Mouse (Mus musculus) B cell, adult 67 days (primary cell): ENCODE data around the gene Tff1. TPM values are rescaled to one million over a fixed set of nuclear protein-coding genes. Genes with fewer than 3 reads are reported as not detected.

Experiments used
- total RNA-seq, 2 experiments: library from RNA; stranded (reverse); gene quantifications; 4 replicates each; pipeline ENCODE4 v1.2.4; 2023

Gene Tff1
- total RNA-seq, result not detected

DNA sequence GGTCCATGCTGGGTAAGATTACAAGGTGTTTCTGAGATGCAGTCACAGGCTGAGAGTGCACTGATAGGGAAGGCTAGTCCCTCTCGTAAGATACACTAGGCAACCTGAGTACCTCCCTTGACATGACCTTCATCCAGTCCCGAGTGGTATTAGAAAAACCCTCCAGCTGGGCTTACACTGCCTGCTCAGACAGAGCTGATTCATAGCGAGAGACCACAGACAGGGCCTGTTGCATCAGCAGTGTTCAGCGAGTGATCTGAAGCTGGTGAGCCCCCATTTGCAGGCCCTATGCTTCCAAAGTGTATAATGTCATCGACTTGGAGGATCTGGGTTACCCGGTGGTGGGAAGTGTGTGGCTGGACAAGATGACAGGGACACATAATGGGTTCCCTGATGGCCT lies at the start of gene Tff1:
Tff1 (minus strand) TSS at position 151 of the 400 bp plus-strand sequence.

DNA sequence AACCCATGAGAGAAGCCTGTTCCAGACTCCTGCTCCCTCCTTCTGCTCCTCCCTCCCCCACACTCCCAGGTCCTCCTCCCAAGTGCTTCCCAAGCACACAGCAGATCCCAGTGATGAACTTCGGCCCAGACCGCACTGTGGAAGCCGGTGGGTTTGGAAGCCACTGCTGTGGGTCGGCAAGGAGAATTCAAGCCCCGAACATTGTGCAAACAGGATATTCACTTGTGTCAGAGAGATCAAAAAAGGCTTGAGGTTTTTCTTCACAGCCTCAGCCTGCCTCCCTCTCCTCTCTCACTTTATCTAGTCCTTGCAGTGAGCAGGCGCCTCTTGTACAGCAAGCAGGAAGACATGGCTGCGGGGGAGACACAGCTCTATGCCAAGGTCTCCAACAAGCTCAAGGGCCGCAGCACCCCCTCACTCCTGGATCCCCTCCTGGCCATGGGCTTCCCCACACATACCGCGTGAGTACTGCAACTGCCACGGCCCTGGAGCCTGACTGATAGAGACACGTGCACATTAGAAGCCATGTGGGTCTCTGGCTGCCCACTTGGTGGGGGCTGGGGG lies 42.8 kb upstream of the Tff1 start, which contains the start of gene Ubash3a:
Ubash3a (plus strand) TSS at position 103 of the 564 bp plus-strand sequence.

DNA sequence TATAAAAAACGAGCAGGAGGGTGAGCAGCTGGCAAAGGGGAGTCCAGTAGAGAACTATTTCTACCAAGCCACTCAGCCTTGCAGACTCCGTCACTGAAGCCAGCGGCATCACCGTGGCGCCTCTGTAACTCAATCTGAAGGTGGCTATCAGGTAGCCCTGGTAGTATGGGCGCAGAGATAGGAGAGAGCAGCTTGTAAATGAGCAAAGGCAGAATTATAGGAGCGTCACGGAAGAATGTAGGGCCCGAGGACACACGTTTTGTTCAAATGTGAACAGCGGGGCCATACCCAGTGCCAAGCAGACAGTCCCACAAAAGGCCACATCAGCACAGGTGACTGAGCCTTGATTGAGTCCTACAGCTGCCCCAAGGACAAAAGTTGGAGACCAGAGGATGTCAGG lies 33.8 kb upstream of the Tff1 start, which contains the start of gene Tmprss3:
Tmprss3 (minus strand) TSS at position 101 of the 400 bp plus-strand sequence.

DNA sequence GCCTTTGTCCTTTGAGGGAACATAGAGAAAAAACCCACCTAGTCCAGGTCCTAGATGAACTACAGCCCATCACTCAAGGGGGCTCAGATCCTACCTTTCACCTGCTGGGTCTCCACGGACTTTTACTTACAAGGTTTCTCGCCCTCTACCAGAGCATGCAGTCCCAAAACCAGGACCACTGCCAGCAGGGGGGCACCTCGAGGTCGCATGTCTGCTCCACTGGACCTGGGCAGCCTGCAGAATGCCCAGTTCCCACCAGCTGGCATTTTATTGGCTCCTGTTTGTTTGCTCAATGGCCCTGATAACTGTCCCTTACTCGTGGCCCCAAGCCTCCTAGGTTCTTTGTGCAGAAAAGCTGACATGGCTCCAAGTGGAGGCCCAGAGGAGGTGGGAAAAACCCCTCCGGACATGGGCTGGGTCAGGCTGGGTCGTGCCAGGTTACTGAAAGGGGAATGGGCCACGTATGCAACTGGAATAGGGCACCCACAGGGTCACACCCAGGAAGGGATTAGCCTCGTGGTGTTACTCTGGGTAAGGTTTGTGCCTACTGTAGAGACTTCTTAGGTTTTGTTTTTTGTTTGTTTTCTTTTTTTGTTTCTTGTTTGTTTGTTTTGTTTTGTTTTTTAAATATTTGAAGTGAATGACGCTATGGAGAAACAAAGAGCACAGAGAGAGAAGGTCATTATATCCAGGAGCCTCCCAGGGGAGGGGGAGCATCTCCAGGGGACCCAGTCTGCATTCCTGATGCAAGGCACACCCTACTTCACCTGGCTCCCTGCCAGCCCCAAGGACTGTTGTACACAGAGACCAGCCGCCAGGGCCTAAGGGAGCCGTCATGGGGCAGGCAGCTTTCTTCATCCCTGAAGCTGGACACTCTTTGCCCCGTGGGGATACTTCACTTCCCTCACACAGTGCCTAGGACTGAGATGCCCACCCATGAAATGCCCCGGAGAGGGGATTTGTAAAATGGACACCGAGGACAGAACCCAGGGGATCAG lies 20.7 kb downstream of the Tff1 start, which contains the start of gene Tff2:
Tff2 (minus strand) TSS at position 243 of the 998 bp plus-strand sequence.

DNA sequence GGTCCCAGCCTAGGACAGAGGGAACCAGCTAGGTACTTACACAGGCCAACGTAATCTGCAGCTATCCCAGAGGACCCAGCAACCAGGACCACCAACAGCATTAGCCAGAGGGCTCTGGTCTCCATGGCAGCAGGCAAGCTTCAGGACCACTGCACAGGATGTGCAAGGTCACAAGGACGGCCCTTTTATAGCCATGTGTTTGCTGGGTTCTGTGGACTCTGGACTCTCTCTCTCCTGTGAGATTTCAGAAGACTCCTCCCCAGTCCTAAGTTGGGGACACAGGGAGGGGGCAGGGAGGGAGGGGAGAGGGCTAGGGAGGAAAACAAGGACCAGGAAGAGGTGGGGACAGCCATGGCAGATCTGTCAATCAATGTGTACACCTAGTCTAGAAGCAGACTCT lies 35.6 kb downstream of the Tff1 start, which contains the start of gene Tff3:
Tff3 (minus strand) TSS at position 195 of the 400 bp plus-strand sequence.

Other genes with a start within 250 kb of the Tff1 start
- gene Umodl1, start 210.6 kb downstream of the Tff1 start, total RNA-seq, result not detected
- 100 to 1,000 TPM; 123 to 132 TPM for gene Abcg1, start 107.6 kb downstream of the Tff1 start, total RNA-seq
- not detected for gene Tff3, start 35.6 kb downstream of the Tff1 start, total RNA-seq
- gene Tff2, start 21.0 kb downstream of the Tff1 start, total RNA-seq, result not detected
- under 1 TPM; 0.23 to 0.65 TPM for gene Tmprss3, start 33.7 kb upstream of the Tff1 start, total RNA-seq
- gene Ubash3a, start 42.6 kb upstream of the Tff1 start, total RNA-seq, result under 1 TPM; 0.09 to 0.29 TPM
- gene Rsph1, start 112.1 kb upstream of the Tff1 start, total RNA-seq, result under 1 TPM in 1 of 2 experiments, not detected in 1; 0.73 TPM
- 10 to 100 TPM; 42.8 to 46.5 TPM for gene Slc37a1, start 121.5 kb upstream of the Tff1 start, total RNA-seq
- gene Pde9a, start 220.9 kb upstream of the Tff1 start, total RNA-seq, result under 1 TPM in 1 of 2 experiments, not detected in 1; 0.70 TPM